Mouse (Mus musculus) left cerebral cortex, postnatal 4 days (tissue): ENCODE measurements around the gene Zfhx3. TPM values are rescaled to one million over a fixed set of nuclear protein-coding genes. Genes with fewer than 3 reads are reported as not detected.

Experiments
- DNase-seq: peaks from one replicate; pipeline ENCODE4 v3.0.0-alpha.2; 2022
- intact Hi-C: fragments of 180-260 bp; cut with DNase I; formaldehyde crosslinking; loops from one replicate; pipeline ENCODE4 v1.15.1; 2025
- total RNA-seq, 2 experiments: library from RNA; stranded (reverse); gene quantifications; 2 replicates each; pipeline ENCODE4 v1.2.3; 2021

Zfhx3 gene
- total RNA-seq, 2 experiments from 2014 or later: 5.0 to 5.7 TPM

DNA sequence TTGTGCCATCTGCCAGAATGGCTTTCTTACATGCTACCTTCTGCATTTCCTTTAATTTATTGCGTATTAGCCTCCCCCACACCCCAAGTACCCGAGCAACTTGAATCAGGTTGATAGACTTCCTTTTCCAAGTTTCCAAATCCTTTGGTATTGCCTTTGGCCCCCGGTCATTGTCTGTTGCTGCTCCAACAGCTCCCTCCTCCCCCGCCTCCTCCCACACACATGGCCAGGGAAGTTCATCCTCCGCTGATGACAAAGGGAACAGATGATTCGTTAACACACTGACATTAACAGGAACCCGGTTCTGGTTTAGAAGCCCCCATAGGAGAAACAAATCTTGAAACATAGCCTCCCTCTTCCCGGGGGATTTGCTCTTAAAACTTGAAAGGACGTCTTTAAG lies 917.5 kb downstream of the Zfhx3 start:
- no peak for DNase-seq
- intact Hi-C loops: no loop called here

DNA sequence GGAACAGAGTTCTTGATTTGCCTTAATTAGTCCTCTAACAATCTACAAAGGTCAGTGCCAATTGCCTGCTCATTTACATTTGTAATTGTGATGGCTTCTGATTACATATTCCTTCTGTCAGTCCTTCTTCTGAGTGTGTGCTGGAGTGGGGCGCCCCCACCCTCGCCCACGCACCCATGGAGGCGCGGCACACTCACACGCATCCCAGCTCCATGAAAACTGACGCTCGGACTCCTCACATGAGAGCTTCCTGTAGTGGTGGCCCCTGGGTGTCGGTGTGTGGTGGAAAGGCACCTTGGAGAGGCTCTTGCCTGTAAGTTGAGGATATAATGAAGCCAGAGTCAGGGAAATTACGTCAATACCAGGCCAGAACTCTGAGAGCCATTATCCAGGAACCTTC lies 921.0 kb downstream of the Zfhx3 start:
- intact Hi-C loops: no loop called here
- DNase-seq: no peak

DNA sequence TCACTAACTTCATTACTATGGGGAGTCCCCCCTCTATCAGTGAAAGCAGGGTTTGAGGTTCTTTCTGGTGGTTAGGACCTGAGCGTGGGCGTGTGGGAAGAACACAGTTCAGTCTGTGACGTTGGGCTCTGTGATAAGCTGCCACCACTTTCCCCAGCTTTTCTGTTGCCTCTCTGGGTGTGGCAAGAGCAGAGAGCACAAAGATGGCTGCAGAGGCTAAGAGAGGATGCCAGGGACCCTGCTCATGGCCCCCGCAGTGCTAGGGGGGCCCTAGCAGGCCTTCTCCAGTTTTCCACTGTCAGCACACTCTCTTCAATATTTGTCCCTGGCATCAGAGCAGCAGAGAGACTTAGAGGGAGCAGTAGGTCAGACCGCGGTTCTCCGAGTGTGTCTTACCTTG lies 924.0 kb downstream of the Zfhx3 start:
- intact Hi-C loops: no loop called here
- DNase-seq: no peak

DNA sequence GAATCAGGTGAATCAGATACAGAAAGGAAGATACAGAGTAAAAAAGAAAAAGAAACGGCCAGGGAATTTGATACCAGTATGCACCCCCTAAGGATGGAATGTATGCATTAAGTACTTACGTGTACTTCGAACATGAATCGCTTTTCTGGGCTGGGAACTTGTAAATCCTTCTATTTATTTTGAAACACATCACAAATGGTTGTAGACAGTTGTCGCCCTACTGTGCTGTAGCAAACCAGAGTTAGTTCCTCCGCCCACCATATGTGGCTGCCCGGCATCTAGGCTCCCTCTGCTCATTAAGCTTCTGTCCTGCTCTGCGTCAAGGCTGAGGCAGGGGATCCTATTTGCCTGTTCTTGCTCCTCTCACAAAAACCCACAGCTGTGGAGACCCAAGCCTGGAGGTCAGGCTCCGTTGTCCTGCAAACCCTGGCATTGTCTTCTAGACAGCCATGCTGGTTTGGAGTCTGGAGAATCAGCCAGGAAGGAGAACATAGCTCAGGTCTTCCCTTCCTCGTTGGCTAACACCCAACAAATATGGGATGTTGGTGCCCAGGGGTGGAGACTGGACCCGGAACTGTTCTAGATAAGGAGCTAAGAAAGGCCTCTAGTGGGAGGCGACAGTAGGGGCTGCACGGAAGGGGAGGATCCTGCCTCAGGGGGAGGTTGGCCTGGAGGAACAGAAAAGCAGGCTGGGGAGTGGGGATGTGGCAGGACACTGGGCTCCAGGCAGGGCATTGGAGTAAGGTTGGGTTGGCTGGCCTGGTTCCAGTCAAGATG lies 925.2 kb downstream of the Zfhx3 start:
- DNase-seq: peak; percentile 52
- intact Hi-C loops: no loop called here

DNA sequence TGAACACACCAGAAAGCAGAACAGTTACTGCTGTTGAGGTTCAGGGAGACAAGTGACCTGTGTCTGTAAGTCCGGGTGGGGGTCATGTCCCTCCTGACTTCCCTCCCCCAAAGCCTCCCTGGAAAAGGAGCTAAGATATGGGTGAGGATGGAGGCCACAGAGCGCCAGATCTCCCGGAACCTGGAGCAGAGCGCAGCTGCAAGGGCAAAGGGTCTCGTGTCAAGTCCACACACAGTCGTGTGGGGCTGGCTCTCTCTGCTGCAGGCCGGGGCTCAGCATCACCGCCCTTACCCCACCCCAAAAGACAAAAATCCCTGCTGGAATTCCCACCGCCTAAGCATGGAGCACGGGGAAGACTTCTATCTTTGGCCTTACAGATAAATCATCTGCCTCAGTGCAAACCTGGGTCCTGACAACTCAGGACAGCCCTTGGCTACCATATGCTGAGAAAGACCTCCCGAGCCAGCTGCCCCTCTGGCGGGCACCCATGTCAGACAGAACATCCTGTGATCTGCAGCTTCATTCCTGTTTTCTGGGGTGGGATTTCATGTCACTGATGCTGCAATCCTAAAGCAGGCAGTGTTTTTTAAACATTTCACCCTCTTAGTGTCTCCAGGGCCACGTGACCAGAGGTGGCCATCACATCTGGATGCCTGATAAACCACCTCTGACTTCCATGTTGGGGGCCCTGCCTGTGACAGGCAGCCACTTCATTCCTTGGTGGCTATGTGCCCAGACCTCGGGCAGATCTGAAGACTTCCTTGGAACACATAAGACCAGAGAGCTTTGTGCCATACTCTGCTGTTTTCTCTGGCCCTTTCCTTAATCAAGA lies 926.0 kb downstream of the Zfhx3 start:
- intact Hi-C loops: no loop called here
- DNase-seq: peak; percentile 46

DNA sequence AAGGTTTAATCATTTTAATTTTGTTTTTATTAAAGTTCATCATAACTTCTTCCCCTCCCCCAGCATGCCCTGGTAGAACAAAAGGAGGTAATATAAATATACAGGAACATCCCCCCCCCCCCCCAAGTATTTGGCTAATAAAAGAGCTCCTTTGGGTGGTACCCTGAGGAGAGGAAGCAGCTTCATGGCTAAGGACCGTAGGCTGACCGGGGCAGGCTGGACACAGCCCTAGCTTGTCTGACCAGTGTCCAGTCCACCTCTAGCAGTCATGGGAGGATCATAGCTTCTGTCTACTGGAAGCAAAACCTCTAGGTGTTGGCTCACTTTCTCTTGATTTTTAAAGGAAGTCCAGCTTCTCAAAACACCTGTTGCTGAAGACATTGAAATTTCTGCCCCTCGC lies 927.0 kb downstream of the Zfhx3 start:
- DNase-seq: no peak
- intact Hi-C loops: no loop called here

DNA sequence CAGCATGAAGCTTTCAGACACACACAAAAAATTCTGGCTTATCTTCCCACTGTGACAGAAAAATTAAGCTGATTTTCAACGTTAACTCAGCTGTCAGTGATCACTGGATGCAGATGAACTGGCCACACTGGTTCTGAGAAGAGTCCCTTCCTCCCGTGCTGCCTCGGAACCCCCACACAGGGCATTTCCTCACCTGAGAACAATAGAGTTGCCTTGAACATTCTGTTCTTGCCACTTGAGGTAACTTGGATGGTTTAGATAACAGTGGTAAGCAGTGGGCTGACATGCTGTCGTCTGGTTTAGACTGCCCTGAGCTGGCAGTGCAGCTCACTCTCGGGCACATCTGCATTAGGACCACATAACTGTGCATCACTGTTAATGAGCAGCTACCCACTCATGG lies 927.5 kb downstream of the Zfhx3 start:
- no peak for DNase-seq
- intact Hi-C loops: no loop called here

DNA sequence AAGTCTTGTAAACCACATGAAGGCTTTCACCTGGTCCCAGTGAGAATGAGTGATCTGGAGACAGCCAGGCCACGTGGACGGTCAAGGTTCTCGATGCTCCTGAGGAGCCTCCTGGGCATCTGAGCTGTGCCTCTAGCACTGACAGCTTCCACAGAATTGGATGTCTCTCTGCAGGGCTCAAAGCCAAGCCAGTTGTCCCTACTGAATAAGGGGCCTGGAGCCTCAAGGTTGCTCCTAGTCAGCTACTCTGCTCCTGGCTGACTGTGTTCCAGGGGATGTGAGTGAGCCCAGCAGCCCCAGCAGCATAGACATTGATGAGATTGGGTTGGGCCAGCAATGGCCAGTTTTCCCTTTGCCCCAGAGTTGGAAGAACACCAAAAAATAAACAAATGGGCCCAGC lies 927.9 kb downstream of the Zfhx3 start:
- intact Hi-C loops: no loop called here
- DNase-seq: no peak

DNA sequence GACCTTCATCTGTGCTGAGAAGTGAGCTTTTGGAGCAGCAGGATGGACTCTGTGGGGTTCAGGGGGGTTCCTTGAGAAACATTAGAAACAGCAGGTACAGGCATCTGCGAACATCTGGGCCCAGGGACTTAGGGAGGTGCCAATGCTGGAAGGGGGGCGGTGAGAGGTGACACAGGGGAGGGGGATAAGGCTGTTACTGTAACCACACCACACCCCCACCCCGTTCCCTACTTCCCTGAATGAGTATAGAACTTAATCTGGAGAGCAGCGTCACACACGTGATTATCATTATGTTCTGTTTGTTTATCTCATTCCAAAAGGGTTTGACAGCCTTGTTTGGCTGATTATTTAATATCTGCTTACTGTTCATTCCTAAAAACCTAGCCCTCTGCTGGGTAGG lies 933.3 kb downstream of the Zfhx3 start:
- no peak for DNase-seq
- intact Hi-C loops: no loop called here

DNA sequence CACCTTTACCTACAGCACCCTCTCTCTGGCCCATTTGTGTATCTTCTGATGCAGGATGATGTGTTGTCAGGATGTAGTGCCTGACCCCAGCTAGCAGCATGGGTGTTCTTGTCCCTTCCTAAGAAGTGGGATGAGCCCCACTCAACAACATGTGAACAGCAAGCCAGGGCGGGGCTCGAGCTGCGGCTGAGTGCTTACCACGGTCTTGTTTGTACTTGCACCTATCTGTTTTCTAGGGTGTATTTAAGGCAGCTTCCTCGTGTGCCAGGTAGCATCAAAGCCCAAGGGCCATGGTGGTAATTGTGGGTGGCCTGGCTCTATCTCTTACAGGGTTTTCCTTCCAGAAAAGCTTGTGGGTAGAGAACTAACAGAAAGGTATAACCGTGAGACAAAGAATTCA lies 937.7 kb downstream of the Zfhx3 start:
- intact Hi-C loops: no loop called here

DNA sequence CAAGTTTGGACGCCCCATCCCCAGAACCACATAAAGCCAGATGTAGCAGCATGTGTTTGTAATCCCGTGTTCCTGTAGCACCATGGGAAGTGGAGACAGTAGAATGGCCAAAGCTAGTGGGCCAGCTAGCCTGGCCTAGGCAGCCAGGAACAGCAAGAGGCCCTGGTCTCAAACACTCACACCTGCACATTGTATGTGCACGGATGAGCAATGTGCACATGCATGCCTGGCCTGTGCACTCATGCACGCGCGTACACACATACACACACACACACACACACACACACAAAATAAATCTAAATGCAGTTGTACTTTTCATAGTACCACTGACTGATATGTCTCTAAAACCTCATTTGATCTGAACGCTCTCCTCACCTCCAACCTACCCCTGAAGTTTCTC lies 938.9 kb downstream of the Zfhx3 start:
- peak; percentile 17 for DNase-seq

More for the DNA sequence above, 937.7 kb downstream of the Zfhx3 start:
- no peak for DNase-seq

DNA sequence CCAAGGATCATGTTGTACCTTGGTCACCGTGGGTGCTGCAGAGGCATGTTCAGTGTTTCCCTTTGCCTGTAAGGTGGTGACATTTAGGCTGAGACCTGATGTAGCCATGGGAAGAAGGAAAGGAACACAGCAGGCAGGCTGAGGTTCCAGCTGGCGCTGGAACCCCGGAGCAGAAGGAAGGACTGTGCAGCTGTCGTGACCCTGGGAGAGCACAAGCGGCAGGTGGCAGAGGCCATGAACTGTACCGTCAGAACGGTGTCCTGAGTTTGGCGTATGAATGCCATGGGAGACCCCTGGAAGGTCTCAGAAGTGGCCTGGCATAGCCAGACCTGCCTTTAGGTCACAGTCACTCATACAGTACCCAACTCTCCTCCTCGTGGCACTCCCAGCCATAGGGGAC lies 939.6 kb downstream of the Zfhx3 start:
- intact Hi-C loops: no loop called here
- no peak for DNase-seq

More for the DNA sequence above, 938.9 kb downstream of the Zfhx3 start:
- intact Hi-C loops: no loop called here

DNA sequence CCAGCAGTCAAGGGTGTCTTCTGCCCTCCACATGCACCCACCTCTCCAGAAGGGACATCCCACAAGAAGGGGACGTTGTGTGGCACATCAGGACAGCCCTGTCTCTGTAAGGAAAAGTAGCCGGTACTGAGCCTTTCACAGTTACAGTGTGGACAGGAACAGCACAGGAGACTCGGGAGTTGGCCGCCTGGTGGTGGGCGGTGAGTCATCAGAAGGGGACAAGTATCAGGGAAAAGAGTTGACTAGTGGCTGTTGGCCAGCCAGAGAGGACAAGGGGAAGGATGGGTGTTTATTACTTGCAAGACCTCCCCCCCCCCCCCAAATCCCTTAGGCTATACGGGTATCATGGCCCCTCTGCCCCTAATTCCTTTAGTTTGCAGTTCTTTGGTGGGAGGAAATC lies 940.9 kb downstream of the Zfhx3 start:
- intact Hi-C loops: no loop called here

DNA sequence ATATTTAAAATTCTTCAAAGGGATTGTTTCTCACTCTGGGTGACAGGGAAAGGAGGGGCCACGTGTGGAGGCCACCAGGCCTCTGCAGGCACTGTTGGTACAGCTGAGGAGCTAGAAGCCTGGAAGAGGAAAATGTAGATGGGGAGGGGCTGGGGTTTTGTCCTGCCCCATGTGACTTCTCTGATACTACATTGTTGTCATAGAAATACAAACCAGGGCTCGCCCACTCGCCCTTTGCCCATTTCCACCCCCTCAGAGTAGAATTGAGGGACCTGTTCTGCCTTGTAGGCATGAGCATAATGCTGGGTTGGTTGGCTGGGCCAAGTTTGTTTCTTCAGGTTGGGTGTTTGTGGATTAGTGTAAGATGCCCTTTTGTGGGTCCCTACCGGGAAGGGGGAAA lies 942.5 kb downstream of the Zfhx3 start:
- no peak for DNase-seq
- intact Hi-C loops: no loop called here

More for the DNA sequence above, 940.9 kb downstream of the Zfhx3 start:
- DNase-seq: no peak

DNA sequence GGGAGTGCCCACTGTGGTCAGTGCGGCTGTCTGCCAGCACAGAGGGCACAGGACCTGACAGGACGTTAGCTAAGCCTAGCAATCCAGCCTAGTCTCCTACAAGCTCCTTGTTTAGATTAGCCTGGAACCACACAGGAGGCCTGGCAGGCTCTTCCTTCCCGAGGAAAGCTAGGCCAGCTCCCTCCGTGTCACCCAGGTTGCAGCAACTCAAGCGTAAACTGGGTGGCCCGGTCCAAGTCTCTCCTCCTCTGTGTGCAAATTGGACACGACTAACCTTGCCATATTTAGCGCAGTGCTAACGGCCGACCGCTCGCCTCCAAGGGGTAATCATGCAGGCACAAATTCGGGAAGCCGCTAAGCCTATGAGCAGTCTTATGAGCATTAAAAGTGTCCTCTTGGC lies 943.0 kb downstream of the Zfhx3 start:
- DNase-seq: peak; percentile 84
- intact Hi-C loops: no loop called here

DNA sequence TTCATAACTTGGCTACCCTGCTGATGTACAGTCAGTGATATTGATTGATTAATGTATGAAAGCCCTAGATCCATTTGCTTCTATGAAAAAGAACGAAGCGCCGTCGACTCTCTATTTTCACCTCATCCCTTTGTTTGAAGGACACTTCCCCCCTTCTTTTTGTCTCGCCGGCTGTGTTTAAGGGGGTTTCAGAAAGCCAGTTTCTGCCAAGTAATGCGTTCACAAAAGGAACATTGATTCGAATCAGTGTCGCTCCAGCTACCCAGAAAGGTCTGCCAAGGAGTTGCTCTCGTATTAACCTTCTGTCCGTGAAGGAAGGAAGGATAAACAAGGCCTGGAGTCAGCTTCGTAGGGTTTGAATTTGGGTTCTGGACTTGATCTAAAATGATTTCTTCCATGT lies 943.4 kb downstream of the Zfhx3 start:
- intact Hi-C loops: no loop called here
- DNase-seq: no peak

DNA sequence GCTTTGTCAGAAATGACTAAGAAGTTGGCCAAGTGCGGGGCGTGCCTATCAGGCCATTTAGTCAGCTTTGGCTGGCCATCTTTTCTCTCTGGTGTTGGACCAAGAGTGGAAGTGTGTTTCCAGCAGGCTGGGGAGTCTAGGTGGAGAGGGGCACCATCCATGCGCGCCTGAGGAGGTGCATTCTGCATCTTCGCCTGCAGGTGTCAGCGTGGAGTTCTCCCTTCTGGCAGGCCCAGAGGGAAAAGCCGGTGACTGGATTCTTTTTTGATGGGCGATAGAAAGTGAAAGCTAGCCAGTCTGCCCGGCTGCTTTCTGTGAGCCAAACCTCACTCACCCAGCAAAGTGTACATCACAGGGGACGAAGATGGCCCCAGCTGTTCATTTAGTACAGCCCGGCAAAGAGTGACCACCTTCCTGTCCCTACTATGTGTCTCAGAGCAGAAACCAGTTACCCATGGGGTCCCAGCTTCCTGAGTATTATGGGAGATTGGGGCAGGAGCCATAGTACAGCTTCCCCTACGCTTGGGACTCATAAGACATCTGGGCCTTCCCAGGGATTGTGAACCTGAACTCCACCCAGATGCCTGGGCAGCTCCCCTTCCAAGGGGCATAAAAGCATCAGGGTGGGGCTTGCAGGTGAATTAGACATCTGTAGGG lies 944.3 kb downstream of the Zfhx3 start:
- intact Hi-C loops: no loop called here

DNA sequence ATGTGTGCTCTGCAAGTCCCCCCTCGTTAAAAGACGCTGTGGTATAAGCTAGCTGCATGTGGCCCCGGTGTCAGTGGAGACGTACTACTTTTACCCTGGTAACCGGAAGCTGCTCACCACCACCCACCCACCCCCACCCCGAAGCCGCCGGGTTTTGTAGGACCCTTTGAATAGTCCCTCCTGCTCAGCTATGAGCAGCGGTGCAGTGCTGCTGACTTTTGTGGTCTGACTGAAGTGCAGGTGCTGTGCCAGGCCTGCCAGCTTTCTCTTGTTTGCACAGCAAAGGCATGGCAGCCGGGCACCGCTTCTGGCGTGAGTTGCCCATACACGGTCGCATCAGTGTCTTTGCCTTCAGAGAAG lies 944.8 kb downstream of the Zfhx3 start:
- intact Hi-C loops: no loop called here
- DNase-seq: peak; percentile 48

More for the DNA sequence above, 944.3 kb downstream of the Zfhx3 start:
- peak; percentile 84 for DNase-seq

DNA sequence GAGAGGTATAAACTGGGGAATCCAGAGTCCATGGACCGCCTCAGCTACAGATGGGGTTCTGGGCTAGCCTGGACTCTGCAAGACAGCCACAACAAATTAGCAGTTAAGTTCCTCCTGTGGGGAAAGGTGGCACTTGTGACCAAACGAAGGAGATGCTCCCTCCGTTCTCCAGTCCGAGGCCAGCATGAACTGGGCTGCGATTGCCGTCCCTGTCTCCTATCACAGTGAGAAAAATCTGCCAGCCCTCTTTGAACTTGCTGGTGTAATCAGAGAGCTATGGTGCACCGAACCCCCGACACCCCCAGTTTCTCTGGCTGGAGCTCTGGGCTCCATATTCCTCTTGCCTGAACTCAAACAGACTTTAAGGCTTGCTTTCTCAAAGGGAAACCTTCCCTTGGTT lies 945.4 kb downstream of the Zfhx3 start:
- no peak for DNase-seq
- intact Hi-C loops: no loop called here

DNA sequence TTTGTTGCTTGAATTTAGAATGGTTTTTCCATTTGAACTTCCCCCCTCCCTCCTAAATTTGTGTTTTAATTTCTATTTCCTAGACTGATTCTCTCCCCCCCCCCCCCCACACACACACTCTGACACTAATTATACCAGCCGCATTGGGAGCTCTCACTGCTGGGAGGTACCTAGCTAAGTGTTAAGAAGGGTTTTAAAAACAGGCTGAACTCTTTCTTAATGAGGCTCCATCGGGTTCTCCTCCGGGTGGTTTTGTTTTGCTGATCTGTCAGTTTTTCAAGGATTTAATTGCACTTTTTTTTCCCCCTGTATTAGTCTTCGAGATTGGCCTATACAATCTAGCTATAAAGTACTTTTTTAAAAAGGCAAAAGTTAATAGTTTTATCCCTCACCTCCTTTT lies 946.5 kb downstream of the Zfhx3 start:
- DNase-seq: no peak
- intact Hi-C loops: no loop called here

DNA sequence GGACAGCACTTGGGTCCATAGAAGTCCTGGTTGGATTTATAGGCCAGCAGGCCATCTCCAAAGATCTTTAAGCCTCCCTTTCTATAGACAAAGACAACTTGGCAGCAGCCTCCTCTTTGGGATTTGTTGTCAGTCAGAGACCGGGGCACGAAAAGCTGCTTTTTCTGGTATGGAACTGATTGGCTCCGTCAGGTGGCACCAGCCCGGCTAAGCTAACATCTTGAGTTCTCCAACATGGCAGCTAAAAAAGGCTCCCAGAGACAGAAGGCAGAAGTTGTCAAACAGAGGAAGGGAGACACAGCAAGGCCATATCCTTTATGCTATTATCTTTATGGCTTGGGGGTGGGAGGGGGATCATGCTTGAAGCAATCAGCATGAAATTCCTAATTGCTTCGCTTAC lies 947.0 kb downstream of the Zfhx3 start:
- intact Hi-C loops: no loop called here

DNA sequence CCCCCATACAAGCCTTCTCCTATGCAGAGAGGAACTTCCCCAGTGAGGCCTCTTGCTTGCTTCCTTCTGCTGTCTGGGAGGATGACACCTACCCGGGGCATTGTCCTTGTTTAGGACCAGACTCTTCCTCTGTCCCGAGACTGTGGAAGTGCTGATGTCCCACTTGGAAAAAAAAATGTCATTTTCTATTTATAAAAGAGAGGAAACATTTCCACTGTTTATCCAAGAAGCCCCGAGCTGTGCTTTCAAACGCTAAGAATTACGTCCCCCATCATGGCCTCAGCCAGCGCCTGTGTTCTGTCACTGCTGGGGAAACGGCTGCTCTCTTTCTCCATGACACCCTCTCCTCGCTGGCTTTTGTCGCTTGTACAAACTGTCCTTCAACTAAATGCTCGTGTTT lies 951.8 kb downstream of the Zfhx3 start:
- no peak for DNase-seq
- intact Hi-C loops: no loop called here

More for the DNA sequence above, 947.0 kb downstream of the Zfhx3 start:
- DNase-seq: no peak
